Mouse (Mus musculus) right cerebral cortex, adult 18-20 months (tissue): ENCODE results near the gene Ifna7.

Source experiments
- DNase-seq: peaks from one replicate; pipeline ENCODE4 v3.0.0; 2022; ENCODE audit warnings: mixed read lengths

Ifna7 gene

GRCm38 (mm10) chr4:88841438-88841911 is 25.4 kb downstream of the Ifna7 start, which contains the start of gene Ifna4:
Ifna4 (plus strand) TSS chr4:88841861.
- DNase-seq, result no peak

GRCm38 (mm10) chr4:88845334-88845733 is 29.3 kb downstream of the Ifna7 start:
- no peak for DNase-seq

GRCm38 (mm10) chr4:88849698-88850097 is 33.7 kb downstream of the Ifna7 start, which contains the start of gene Ifna1:
Ifna1 (plus strand) TSS chr4:88850087.
- DNase-seq, result no peak

- no peak for DNase-seq
Measured at GRCm38 (mm10) chr4:88851026-88851763, 35.2 kb downstream of the Ifna7 start.

GRCm38 (mm10) chr4:88859214-88859613 is 43.2 kb downstream of the Ifna7 start:
- DNase-seq, result no peak

- no peak for DNase-seq
Measured at GRCm38 (mm10) chr4:88863309-88863708, 47.3 kb downstream of the Ifna7 start.

GRCm38 (mm10) chr4:88864599-88864998 is 48.6 kb downstream of the Ifna7 start:
- no peak for DNase-seq

- DNase-seq, result no peak
Measured at GRCm38 (mm10) chr4:88865011-88865569, 49.1 kb downstream of the Ifna7 start.
